Mouse (Mus musculus) hindbrain, embryonic 15.5 days (tissue): Measurements from ENCODE around the gene Clta. TPM values are rescaled to one million over a fixed set of nuclear protein-coding genes. Genes with fewer than 3 reads are reported as not detected.

Source experiments
- ATAC-seq: fragments of 200-750 bp; cut with Nextera tagmentation; 2 replicates; pipeline ENCODE4 v1.8.0; 2017; ENCODE audit warnings: low read depth, moderate number of reproducible peaks, moderate TSS enrichment; ENCODE audit not compliant: low FRiP score
- H3K27ac ChIP-seq: fragments of 300-500 bp; sonication (generic); replicated peaks from 2 replicates; pipeline ENCODE4 v1.5.1; 2015; ENCODE audit warnings: mild to moderate bottlenecking, inconsistent platforms
- H3K27me3 ChIP-seq: fragments of 300-500 bp; sonication (generic); 2 replicates; pipeline ENCODE4 v1.6.1; 2015; ENCODE audit warnings: control low read depth, inconsistent platforms
- H3K36me3 ChIP-seq: fragments of 300-500 bp; sonication (generic); 2 replicates; pipeline ENCODE4 v1.6.1; 2015; ENCODE audit warnings: control low read depth, inconsistent platforms
- H3K4me1 ChIP-seq: fragments of 300-500 bp; sonication (generic); replicated peaks from 2 replicates; pipeline ENCODE4 v1.6.1; 2015; ENCODE audit warnings: control low read depth, inconsistent platforms
- H3K4me2 ChIP-seq: fragments of 300-500 bp; sonication (generic); 2 replicates; pipeline ENCODE4 v1.6.1; 2015; ENCODE audit warnings: moderate library complexity, mild to moderate bottlenecking, inconsistent platforms
- H3K4me3 ChIP-seq: fragments of 300-500 bp; sonication (generic); 2 replicates; pipeline ENCODE4 v1.5.1; 2015; ENCODE audit warnings: mild to moderate bottlenecking, inconsistent platforms
- H3K9ac ChIP-seq: fragments of 300-500 bp; sonication (generic); 2 replicates; pipeline ENCODE4 v1.6.1; 2015; ENCODE audit warnings: inconsistent platforms
- H3K9me3 ChIP-seq: fragments of 300-500 bp; sonication (generic); 2 replicates; pipeline ENCODE4 v1.6.1; 2016; ENCODE audit warnings: control low read depth, inconsistent platforms
- WGBS: fragments of 180-500 bp; shearing (Covaris S2); methylation state at CpG from one replicate; pipeline ENCODE4 v1.1.7; 2015; 5-methylcytosine and 5-hydroxymethylcytosine counted together
- polyA plus RNA-seq: library from polyadenylated mRNA; unstranded; fragments of >200 nt; fragmentation: Nextera tagmentation; extraction: Ambion mirVana; gene quantifications from 2 replicates; pipeline ENCODE4 v1.2.1, GENCODE M21; 2015

The Clta gene
- polyA plus RNA-seq, 1 experiment from 2014 or later = 342 TPM

GRCm38 (mm10) chr4:44013391-44014070 lies 9.3 kb downstream of the Clta start:
- H3K36me3 ChIP-seq = no peaks in the 10 kb centered on the region
- peak overlapping the region; percentile 96 for H3K9ac ChIP-seq
- H3K27ac ChIP-seq = no peak overlapping the region
- no peak for ATAC-seq
- no peaks in the 10 kb centered on the region for H3K9me3 ChIP-seq
- WGBS = 31% methylated on average over 11 of the region's 11 CpGs
- peak overlapping the region; percentile 98 for H3K4me2 ChIP-seq
- H3K4me3 ChIP-seq = peak overlapping the region; percentile 88
- no peaks in the 10 kb centered on the region for H3K27me3 ChIP-seq
- H3K4me1 ChIP-seq = peaks cover 35% of the 10 kb centered on the region

- Histone ChIP-seq H3K36me3 (peaks cover 25% of the 10 kb centered on the region), H3K9ac (no peak overlapping the region), H3K27ac (no peak overlapping the region), H3K4me1 (peaks cover 35% of the 10 kb centered on the region), H3K4me2 (no peak overlapping the region), H3K9me3 (no peaks in the 10 kb centered on the region), H3K4me3 (no peak overlapping the region), H3K27me3 (no peaks in the 10 kb centered on the region)
- ATAC-seq = no peak
- 95% methylated on average over 4 of the region's 4 CpGs for WGBS
These were observed 11.8 kb downstream of the Clta start for GRCm38 (mm10) chr4:44016071-44016470.

- no peak for ATAC-seq
- Histone ChIP-seq H3K27me3 (no peaks in the 10 kb centered on the region), H3K27ac (no peak overlapping the region), H3K9ac (no peak overlapping the region), H3K4me2 (no peak overlapping the region), H3K36me3 (peaks cover 32% of the 10 kb centered on the region), H3K9me3 (no peaks in the 10 kb centered on the region), H3K4me3 (no peak overlapping the region), H3K4me1 (peaks cover 34% of the 10 kb centered on the region)
- WGBS = 95% methylated on average over 12 of the region's 12 CpGs
These were observed 12.5 kb downstream of the Clta start for GRCm38 (mm10) chr4:44016791-44017190.

- Histone ChIP-seq H3K4me1 (no peaks in the 10 kb centered on the region), H3K27ac (no peak overlapping the region), H3K27me3 (no peaks in the 10 kb centered on the region), H3K4me2 (no peak overlapping the region), H3K4me3 (no peak overlapping the region), H3K36me3 (peaks cover 80% of the 10 kb centered on the region), H3K9ac (no peak overlapping the region), H3K9me3 (no peaks in the 10 kb centered on the region)
- ATAC-seq = no peak
- WGBS = 85% methylated on average over 4 of the region's 4 CpGs
These were observed 18.1 kb downstream of the Clta start for GRCm38 (mm10) chr4:44022323-44022722.

- WGBS = 97% methylated on average over 11 of the region's 11 CpGs
- H3K27me3 ChIP-seq = no peaks in the 10 kb centered on the region
- H3K27ac ChIP-seq = no peak overlapping the region
These were observed 18.5 kb downstream of the Clta start for GRCm38 (mm10) chr4:44022766-44023165.

GRCm38 (mm10) chr4:44023681-44024080 lies 19.4 kb downstream of the Clta start:
- H3K27ac ChIP-seq = no peak overlapping the region
- no peak overlapping the region for H3K9ac ChIP-seq
- H3K4me1 ChIP-seq = no peaks in the 10 kb centered on the region
- no peak overlapping the region for H3K4me3 ChIP-seq
- H3K36me3 ChIP-seq = peaks cover 91% of the 10 kb centered on the region
- no peaks in the 10 kb centered on the region for H3K9me3 ChIP-seq
- 97% methylated on average over 9 of the region's 9 CpGs for WGBS
- no peak overlapping the region for H3K4me2 ChIP-seq
- H3K27me3 ChIP-seq = no peaks in the 10 kb centered on the region
- no peak for ATAC-seq

More at GRCm38 (mm10) chr4:44022766-44023165, 18.5 kb downstream of the Clta start:
- Histone ChIP-seq H3K4me3 (no peak overlapping the region), H3K4me1 (no peaks in the 10 kb centered on the region), H3K4me2 (no peak overlapping the region), H3K9me3 (no peaks in the 10 kb centered on the region), H3K9ac (no peak overlapping the region), H3K36me3 (peaks cover 84% of the 10 kb centered on the region)
- ATAC-seq = no peak

GRCm38 (mm10) chr4:44024241-44024640 lies 20.0 kb downstream of the Clta start:
- WGBS = 97% methylated on average over 6 of the region's 6 CpGs
- H3K4me3 ChIP-seq = no peak overlapping the region
- H3K4me1 ChIP-seq = no peaks in the 10 kb centered on the region
- no peaks in the 10 kb centered on the region for H3K27me3 ChIP-seq
- no peak overlapping the region for H3K9ac ChIP-seq
- H3K36me3 ChIP-seq = peaks cover 87% of the 10 kb centered on the region
- no peaks in the 10 kb centered on the region for H3K9me3 ChIP-seq
- no peak overlapping the region for H3K27ac ChIP-seq
- no peak for ATAC-seq
- no peak overlapping the region for H3K4me2 ChIP-seq

GRCm38 (mm10) chr4:44025570-44025969 lies 21.3 kb downstream of the Clta start:
- no peak overlapping the region for H3K4me2 ChIP-seq
- H3K27me3 ChIP-seq = no peaks in the 10 kb centered on the region
- WGBS = 94% methylated on average over 6 of the region's 6 CpGs
- no peak overlapping the region for H3K27ac ChIP-seq
- ATAC-seq = no peak
- no peaks in the 10 kb centered on the region for H3K9me3 ChIP-seq
- no peak overlapping the region for H3K9ac ChIP-seq
- no peak overlapping the region for H3K4me3 ChIP-seq
- peaks cover 81% of the 10 kb centered on the region for H3K36me3 ChIP-seq
- no peaks in the 10 kb centered on the region for H3K4me1 ChIP-seq

GRCm38 (mm10) chr4:44028303-44029135 lies 24.3 kb downstream of the Clta start:
- ATAC-seq = no peak
- H3K4me1 ChIP-seq = no peaks in the 10 kb centered on the region
- H3K27me3 ChIP-seq = no peaks in the 10 kb centered on the region
- 60% methylated on average over 16 of the region's 16 CpGs for WGBS
- no peak overlapping the region for H3K4me2 ChIP-seq
- peaks cover 77% of the 10 kb centered on the region for H3K36me3 ChIP-seq
- H3K27ac ChIP-seq = 0 out of 2 replicates have a peak overlapping the region, but pooled peaks have one; percentile 26
- H3K4me3 ChIP-seq = no peak overlapping the region
- no peaks in the 10 kb centered on the region for H3K9me3 ChIP-seq
- H3K9ac ChIP-seq = no peak overlapping the region

- Histone ChIP-seq H3K4me1 (no peaks in the 10 kb centered on the region), H3K27me3 (no peaks in the 10 kb centered on the region)
- 93% methylated on average over 15 of the region's 15 CpGs for WGBS
These were observed 25.4 kb downstream of the Clta start for GRCm38 (mm10) chr4:44029661-44030066.

GRCm38 (mm10) chr4:44031521-44031920 lies 27.3 kb downstream of the Clta start:
- H3K4me3 ChIP-seq = no peak overlapping the region
- ATAC-seq = no peak
- no peak overlapping the region for H3K27ac ChIP-seq
- no peaks in the 10 kb centered on the region for H3K9me3 ChIP-seq
- H3K4me2 ChIP-seq = no peak overlapping the region
- peaks cover 49% of the 10 kb centered on the region for H3K36me3 ChIP-seq
- H3K4me1 ChIP-seq = no peaks in the 10 kb centered on the region
- no peak overlapping the region for H3K9ac ChIP-seq
- H3K27me3 ChIP-seq = no peaks in the 10 kb centered on the region
- 73% methylated on average over 5 of the region's 5 CpGs for WGBS

More at GRCm38 (mm10) chr4:44029661-44030066, 25.4 kb downstream of the Clta start:
- no peak overlapping the region for H3K4me3 ChIP-seq
- H3K4me2 ChIP-seq = no peak overlapping the region
- H3K27ac ChIP-seq = no peak overlapping the region
- no peak overlapping the region for H3K9ac ChIP-seq
- ATAC-seq = no peak
- peaks cover 67% of the 10 kb centered on the region for H3K36me3 ChIP-seq
- no peaks in the 10 kb centered on the region for H3K9me3 ChIP-seq

GRCm38 (mm10) chr4:44036455-44036854 lies 32.2 kb downstream of the Clta start:
- no peak for ATAC-seq
- Histone ChIP-seq H3K36me3 (peaks cover 62% of the 10 kb centered on the region), H3K27me3 (no peaks in the 10 kb centered on the region), H3K27ac (no peak overlapping the region), H3K4me1 (no peaks in the 10 kb centered on the region), H3K9me3 (no peaks in the 10 kb centered on the region), H3K4me2 (no peak overlapping the region), H3K4me3 (no peak overlapping the region), H3K9ac (no peak overlapping the region)
- WGBS = 76% methylated on average over 5 of the region's 5 CpGs
